Comparison of ENCODE assay signal across 9 mouse cellular contexts in the genomic region with DNA sequence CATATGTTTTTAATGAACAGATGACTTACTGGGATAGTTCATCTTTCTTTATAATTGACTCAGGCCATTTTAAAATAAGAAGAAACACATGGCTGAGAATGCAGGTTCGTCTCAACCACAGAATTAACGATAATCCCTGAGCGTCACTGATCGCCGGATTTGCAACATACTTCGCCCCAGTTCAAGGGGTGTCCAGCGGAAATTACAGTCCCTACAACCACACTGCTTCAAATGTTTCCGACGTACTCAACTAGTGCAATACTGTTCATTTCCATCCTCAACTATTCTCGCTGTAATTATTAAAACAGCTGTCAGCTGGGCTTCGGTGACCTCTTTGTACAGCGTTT. TPM values are rescaled to one million over a fixed set of nuclear protein-coding genes. Genes with fewer than 3 reads are reported as not detected.
DNase-seq lines count a peak whose midpoint lies in the region; ATAC-seq and TF ChIP-seq lines count a peak whose summit lies in the region.
"Had no signal": no experiment of that assay in that cellular context is flagged by ENCODE, and none has a peak within 500 bp of the region (broad histone marks: within the 10 kb centered on the region; RNA-seq: fewer than 3 reads in every experiment).

No protein-coding gene starts in this region.

- TF ChIP-seq CTCF in MEL (IDR thresholded peaks at IDR 0.05 in 2 of 3, conservative IDR thresholded peaks at IDR 0.05 in 1 of 3; ENCODE audit: control insufficient read depth in 1 of 3, insufficient read depth in 1 of 3, low read depth in 2 of 3, low read length in 3 of 3, poor library complexity in 1 of 3, severe bottlenecking in 1 of 3): no peak
- no peak for TF ChIP-seq CTCF in olfactory bulb, adult 2 months (IDR thresholded peaks at IDR 0.05; ENCODE audit: insufficient read depth, low read depth, low read length)

- no peak for TF ChIP-seq EP300 in MEL (IDR thresholded peaks at IDR 0.05; ENCODE audit: low read depth in 1 of 2, low read length in 2 of 2)

- peak overlapping the region; percentile 90 for H3K4me2 ChIP-seq in heart, embryonic 11.5 days
- H3K4me2 ChIP-seq in forebrain, embryonic 16.5 days (ENCODE audit: low read length): peak overlapping the region; percentile 73
- H3K4me2 ChIP-seq in liver, embryonic 13.5 days: peak overlapping the region; percentile 95

- no peak overlapping the region for H3K27ac ChIP-seq in heart, embryonic 11.5 days (ENCODE audit: low read depth, low read length)
- peak overlapping the region; percentile 63 for H3K27ac ChIP-seq in MEL (ENCODE audit: control insufficient read depth, low read depth, low read length)
- peak overlapping the region; percentile 95 for H3K27ac ChIP-seq in forebrain, embryonic 16.5 days (ENCODE audit: low read length)
- H3K27ac ChIP-seq in liver, embryonic 13.5 days: peak overlapping the region; percentile 96
- peak overlapping the region; percentile 85 for H3K27ac ChIP-seq in olfactory bulb, adult 2 months (ENCODE audit: insufficient read depth, low read depth, low read length)

- 0 out of 4 replicates have a peak, but pooled peaks of 1 of the 2 experiments have one; percentile 30 for TF ChIP-seq POLR2A in MEL (IDR thresholded peaks at IDR 0.05; ENCODE audit: control insufficient read depth in 1 of 2, insufficient read depth in 1 of 2, low read depth in 1 of 2, low read length in 2 of 2, poor library complexity in 1 of 2)
- TF ChIP-seq POLR2A in olfactory bulb, adult 2 months (IDR thresholded peaks at IDR 0.05; ENCODE audit: insufficient read depth, low read depth, low read length): no peak

- peak overlapping the region; percentile 74 for H3K9ac ChIP-seq in heart, embryonic 11.5 days (ENCODE audit: low read depth, low read length)
- H3K9ac ChIP-seq in MEL (ENCODE audit: control insufficient read depth, low read depth, low read length, poor library complexity, severe bottlenecking): peak overlapping the region; percentile 81
- peak overlapping the region; percentile 92 for H3K9ac ChIP-seq in forebrain, embryonic 16.5 days (replicated peaks; ENCODE audit: low read depth, low read length)
- peak overlapping the region; percentile 87 for H3K9ac ChIP-seq in liver, embryonic 13.5 days

- ATAC-seq in heart, embryonic 11.5 days (replicated peaks; ENCODE audit: insufficient number of reproducible peaks, low FRiP score, low TSS enrichment): no peak
- ATAC-seq in forebrain, embryonic 16.5 days: no peak
- ATAC-seq in liver, embryonic 13.5 days (ENCODE audit: low read depth): no peak

- H3K4me1 ChIP-seq in heart, embryonic 11.5 days (ENCODE audit: control insufficient read depth, insufficient read depth, low read length): no peaks in the 10 kb centered on the region
- H3K4me1 ChIP-seq in MEL (ENCODE audit: control insufficient read depth in 1 of 2, insufficient read depth in 2 of 2, low read length in 2 of 2): peaks cover 14 to 30% of the 10 kb centered on the region in 2 experiments
- H3K4me1 ChIP-seq in forebrain, embryonic 16.5 days (replicated peaks; ENCODE audit: control insufficient read depth, insufficient read depth, low read length): peaks cover 15% of the 10 kb centered on the region
- peaks cover 30% of the 10 kb centered on the region for H3K4me1 ChIP-seq in liver, embryonic 13.5 days (replicated peaks)
- peaks cover 4% of the 10 kb centered on the region; the same call in 1 of the 2 replicates for H3K4me1 ChIP-seq in olfactory bulb, adult 2 months (ENCODE audit: control insufficient read depth, insufficient read depth, low read length)

- no peaks in the 10 kb centered on the region for H3K27me3 ChIP-seq in heart, embryonic 11.5 days (ENCODE audit: control insufficient read depth, insufficient read depth, low read length)
- H3K27me3 ChIP-seq in MEL (ENCODE audit: control insufficient read depth in 1 of 2, insufficient read depth in 2 of 2, low read length in 2 of 2): no peaks in the 10 kb centered on the region
- no peaks in the 10 kb centered on the region for H3K27me3 ChIP-seq in forebrain, embryonic 16.5 days (replicated peaks; ENCODE audit: control insufficient read depth, insufficient read depth, low read length)
- H3K27me3 ChIP-seq in liver, embryonic 13.5 days: no peaks in the 10 kb centered on the region
- H3K27me3 ChIP-seq: Patski had no signal

- peaks cover 42% of the 10 kb centered on the region for H3K79me2 ChIP-seq in MEL (ENCODE audit: control insufficient read depth, insufficient read depth, low read length, poor library complexity)

- DNase-seq in heart, postnatal 14 days: no peak
- peak; percentile 73 for DNase-seq in MEL (ENCODE audit: low read depth, low spot score)
- no peak for DNase-seq in liver, embryonic 13.5 days
- no peak for DNase-seq in frontal cortex, postnatal 10 days (ENCODE audit: low spot score in 2 of 2)
- DNase-seq in layer of hippocampus, adult 18-20 months (ENCODE audit: low spot score in 2 of 2): no peak

- peak overlapping the region; percentile 97 for H3K4me3 ChIP-seq in heart, embryonic 11.5 days (ENCODE audit: low read depth, low read length)
- peak overlapping the region; percentile 95 to 98 for H3K4me3 ChIP-seq in MEL (ENCODE audit: control insufficient read depth in 1 of 2, insufficient read depth in 1 of 2, low read depth in 2 of 2, low read length in 2 of 2)
- H3K4me3 ChIP-seq in forebrain, embryonic 16.5 days (replicated peaks; ENCODE audit: low read length): peak overlapping the region; percentile 91
- peak overlapping the region; percentile 94 for H3K4me3 ChIP-seq in liver, embryonic 13.5 days (replicated peaks)
- peak overlapping the region; percentile 98 for H3K4me3 ChIP-seq in olfactory bulb, adult 2 months (ENCODE audit: insufficient read depth, low read depth, low read length)

- intact Hi-C loops in heart, postnatal 14 days (cut with DNase I): loop anchor here (2.0 to 10.0 kb wide), 2 partner anchors 25 to 121 kb away; a partner anchor contains a TSS

- peaks cover 7% of the 10 kb centered on the region; the same call in 1 of the 2 replicates for H3K36me3 ChIP-seq in heart, embryonic 11.5 days (ENCODE audit: control insufficient read depth, insufficient read depth, low read length)
- peaks cover 18 to 44% of the 10 kb centered on the region in 2 experiments for H3K36me3 ChIP-seq in MEL (ENCODE audit: control insufficient read depth in 1 of 2, insufficient read depth in 2 of 2, low read length in 2 of 2)
- peaks cover 11% of the 10 kb centered on the region for H3K36me3 ChIP-seq in forebrain, embryonic 16.5 days (ENCODE audit: control insufficient read depth, insufficient read depth)
- peaks cover 17% of the 10 kb centered on the region for H3K36me3 ChIP-seq in liver, embryonic 13.5 days

- WGBS in heart, embryonic 11.5 days (ENCODE audit: insufficient replicate concordance): 11% methylated on average over 12 of the region's 12 CpGs
- 1% methylated on average over 12 of the region's 12 CpGs for WGBS in forebrain, embryonic 16.5 days
- WGBS in liver, embryonic 13.5 days (ENCODE audit: insufficient replicate concordance): 10% methylated on average over 12 of the region's 12 CpGs
- WGBS in olfactory bulb, adult 2 months: 1% methylated on average over 12 of the region's 12 CpGs

- no peak for TF ChIP-seq RAD21 in MEL (IDR thresholded peaks at IDR 0.05; ENCODE audit: low read depth, low read length)

- no peaks in the 10 kb centered on the region for H3K9me3 ChIP-seq in heart, embryonic 11.5 days (replicated peaks; ENCODE audit: control insufficient read depth, low read length)
- no peaks in the 10 kb centered on the region for H3K9me3 ChIP-seq in MEL (replicated peaks; ENCODE audit: insufficient read depth, low read length)
- no peaks in the 10 kb centered on the region for H3K9me3 ChIP-seq in forebrain, embryonic 16.5 days (ENCODE audit: control insufficient read depth, low read length)
- H3K9me3 ChIP-seq in liver, embryonic 13.5 days (replicated peaks): no peaks in the 10 kb centered on the region

RNA-seq across cellular contexts. Expression of a gene that starts 1.1 kb away (rescaled TPM):
- polyA plus RNA-seq in heart, embryonic 11.5 days (2014; fragmentation: Nextera tagmentation; extraction: Ambion mirVana): 17.3 and 17.7 TPM in 2 replicates
- 10 to 100 TPM; 15.2 to 15.7 TPM for total RNA-seq in heart, postnatal 14 days (2021)
- total RNA-seq in MEL (2012; rRNA removed): 9.6 and 10.0 TPM in 2 replicates
- 10 to 100 TPM in 1 of 2 experiments, not detected in 1; 13.3 TPM for polyA plus RNA-seq in MEL (2012; ENCODE audit: insufficient read depth in 1 of 2, insufficient read length in 2 of 2, low read depth in 1 of 2, low replicate concordance in 2 of 2, missing spikeins in 1 of 2)
- polyA plus RNA-seq in forebrain, embryonic 16.5 days (2015; fragmentation: Nextera tagmentation; extraction: Ambion mirVana): 142 TPM in 2 replicates
- polyA plus RNA-seq in liver, embryonic 13.5 days (2015; fragmentation: Nextera tagmentation; extraction: Ambion mirVana): 6.1 and 8.3 TPM in 2 replicates
- polyA plus RNA-seq in olfactory bulb, adult 2 months (2012; ENCODE audit: insufficient read depth, insufficient read length, low replicate concordance, missing spikeins): 70.3 TPM in 1 of 2 replicates, not detected in the other
- total RNA-seq in layer of hippocampus, adult 18-20 months (2021): 100 to 1,000 TPM; 272 to 293 TPM

RNA-seq across cellular contexts. Expression of a gene that starts 25.6 kb away (rescaled TPM):
- polyA plus RNA-seq in heart, embryonic 11.5 days (2014; fragmentation: Nextera tagmentation; extraction: Ambion mirVana): 530 and 551 TPM in 2 replicates
- total RNA-seq in heart, postnatal 14 days (2021): 1,000 to 10,000 TPM; 1,081 to 1,118 TPM
- 150 and 169 TPM in 2 replicates for total RNA-seq in MEL (2012; rRNA removed)
- polyA plus RNA-seq in MEL (2012; ENCODE audit: insufficient read depth in 1 of 2, insufficient read length in 2 of 2, low read depth in 1 of 2, low replicate concordance in 2 of 2, missing spikeins in 1 of 2): 100 to 1,000 TPM in 1 of 2 experiments, not detected in 1; 178 TPM
- 332 and 339 TPM in 2 replicates for polyA plus RNA-seq in forebrain, embryonic 16.5 days (2015; fragmentation: Nextera tagmentation; extraction: Ambion mirVana)
- 246 and 248 TPM in 2 replicates for polyA plus RNA-seq in liver, embryonic 13.5 days (2015; fragmentation: Nextera tagmentation; extraction: Ambion mirVana)
- not detected in 2 replicates for polyA plus RNA-seq in olfactory bulb, adult 2 months (2012; ENCODE audit: insufficient read depth, insufficient read length, low replicate concordance, missing spikeins)
- total RNA-seq in layer of hippocampus, adult 18-20 months (2021): 100 to 1,000 TPM; 246 to 250 TPM

RNA-seq across cellular contexts. Expression of a gene that starts 35.5 kb away (rescaled TPM):
- 27.9 and 29.9 TPM in 2 replicates for polyA plus RNA-seq in heart, embryonic 11.5 days (2014; fragmentation: Nextera tagmentation; extraction: Ambion mirVana)
- 10 to 100 TPM; 22.4 to 22.5 TPM for total RNA-seq in heart, postnatal 14 days (2021)
- 37.0 and 37.8 TPM in 2 replicates for total RNA-seq in MEL (2012; rRNA removed)
- 10 to 100 TPM in 1 of 2 experiments, not detected in 1; 58.6 TPM for polyA plus RNA-seq in MEL (2012; ENCODE audit: insufficient read depth in 1 of 2, insufficient read length in 2 of 2, low read depth in 1 of 2, low replicate concordance in 2 of 2, missing spikeins in 1 of 2)
- 44.3 and 52.5 TPM in 2 replicates for polyA plus RNA-seq in forebrain, embryonic 16.5 days (2015; fragmentation: Nextera tagmentation; extraction: Ambion mirVana)
- polyA plus RNA-seq in liver, embryonic 13.5 days (2015; fragmentation: Nextera tagmentation; extraction: Ambion mirVana): 18.6 and 19.0 TPM in 2 replicates
- polyA plus RNA-seq in olfactory bulb, adult 2 months (2012; ENCODE audit: insufficient read depth, insufficient read length, low replicate concordance, missing spikeins): not detected in 2 replicates
- total RNA-seq in layer of hippocampus, adult 18-20 months (2021): 10 to 100 TPM; 44.8 to 46.5 TPM

RNA-seq across cellular contexts. Expression of a gene that starts 47.5 kb away (rescaled TPM):
- 12.4 and 16.4 TPM in 2 replicates for polyA plus RNA-seq in heart, embryonic 11.5 days (2014; fragmentation: Nextera tagmentation; extraction: Ambion mirVana)
- total RNA-seq in heart, postnatal 14 days (2021): 1 to 10 TPM; 1.2 to 2.0 TPM
- total RNA-seq in MEL (2012; rRNA removed): 26.9 and 27.2 TPM in 2 replicates
- 10 to 100 TPM in 1 of 2 experiments, not detected in 1; 32.7 TPM for polyA plus RNA-seq in MEL (2012; ENCODE audit: insufficient read depth in 1 of 2, insufficient read length in 2 of 2, low read depth in 1 of 2, low replicate concordance in 2 of 2, missing spikeins in 1 of 2)
- polyA plus RNA-seq in forebrain, embryonic 16.5 days (2015; fragmentation: Nextera tagmentation; extraction: Ambion mirVana): 7.8 and 8.7 TPM in 2 replicates
- 8.6 and 9.9 TPM in 2 replicates for polyA plus RNA-seq in liver, embryonic 13.5 days (2015; fragmentation: Nextera tagmentation; extraction: Ambion mirVana)
- polyA plus RNA-seq in olfactory bulb, adult 2 months (2012; ENCODE audit: insufficient read depth, insufficient read length, low replicate concordance, missing spikeins): not detected in 2 replicates
- 1 to 10 TPM; 1.2 to 1.5 TPM for total RNA-seq in layer of hippocampus, adult 18-20 months (2021)

Comparison
In these comparisons a context has a peak if more than half of its experiments do, and no peak if none do; other contexts are left out.
1. RNA of a gene that starts 25.6 kb away (polyA plus RNA-seq): 530 to 551 TPM in heart, embryonic 11.5 days, 332 to 339 TPM in forebrain, embryonic 16.5 days, 246 to 248 TPM in liver, embryonic 13.5 days and 178 TPM in MEL; not detected in olfactory bulb, adult 2 months; every median in the first group is over 10 times any median in the second.
2. Peak in every context shown above with its lines, with median percentiles within 50 percentile points of each other: H3K4me2 ChIP-seq, H3K4me3 ChIP-seq and H3K9ac ChIP-seq.